Mouse (Mus musculus): ENCODE results near the gene Lactb. TPM values are rescaled to one million over a fixed set of nuclear protein-coding genes. Genes with fewer than 3 reads are reported as not detected.
A peak's percentile ranks its signal among the peaks of the same experiment; 100 is the strongest.

Gene Lactb
- total and polyA plus RNA-seq, 3 experiments: 27.0 to 108 (median 36.9) TPM

GRCm38 (mm10) chr9:66988198-66988887 is 13.1 kb upstream of the Lactb start (continued):
- TF ChIP-seq MYC (IDR thresholded peaks at IDR 0.05; ENCODE audit: low read depth, low read length) (0 out of 2 replicates have a peak, but pooled peaks have one; percentile 15), KAT2A (conservative IDR thresholded peaks at IDR 0.05; ENCODE audit: low read depth, low read length) (no peak), NRF1 (IDR thresholded peaks at IDR 0.05; ENCODE audit: insufficient read depth, low read depth, low read length, poor library complexity, severe bottlenecking) (no peak), MAZ (IDR thresholded peaks at IDR 0.05; ENCODE audit: low read depth, low read length) (peak; percentile 76; the same call in 1 of the 2 replicates), MYB (IDR thresholded peaks at IDR 0.05; ENCODE audit: low read depth, low read length) (no peak), MXI1 (IDR thresholded peaks at IDR 0.05; ENCODE audit: low read depth, low read length) (no peak; the same call in 1 of the 2 replicates), SMC3 (IDR thresholded peaks at IDR 0.05; ENCODE audit: low read depth, low read length) (no peak), CTCF (IDR thresholded peaks at IDR 0.05 in 2 of 3, conservative IDR thresholded peaks at IDR 0.05 in 1 of 3; ENCODE audit: control insufficient read depth in 1 of 3, insufficient read depth in 1 of 3, low read depth in 2 of 3, low read length in 3 of 3, poor library complexity in 1 of 3, severe bottlenecking in 1 of 3) (no peak), RAD21 (IDR thresholded peaks at IDR 0.05; ENCODE audit: low read depth, low read length) (no peak)

GRCm38 (mm10) chr9:66985377-66985776 is 10.1 kb upstream of the Lactb start:
- H3K4me1 ChIP-seq (ENCODE audit: control insufficient read depth in 1 of 2, insufficient read depth in 2 of 2, low read length in 2 of 2): peaks cover 10 to 30% of the 10 kb centered on the region in 2 experiments
- DNase-seq (ENCODE audit: low read depth, low spot score): no peak
- TF ChIP-seq MAZ (IDR thresholded peaks at IDR 0.05; ENCODE audit: low read depth, low read length): no peak
- no peak for TF ChIP-seq MXI1 (IDR thresholded peaks at IDR 0.05; ENCODE audit: low read depth, low read length)
- TF ChIP-seq NELFE (IDR thresholded peaks at IDR 0.05; ENCODE audit: low read depth, low read length): no peak
- TF ChIP-seq POLR2A (IDR thresholded peaks at IDR 0.05; ENCODE audit: control insufficient read depth in 1 of 2, insufficient read depth in 1 of 2, low read depth in 1 of 2, low read length in 2 of 2, poor library complexity in 1 of 2): no peak
- no peak for TF ChIP-seq ZMIZ1 (IDR thresholded peaks at IDR 0.05; ENCODE audit: low read depth, low read length)
- no peak for TF ChIP-seq CHD2 (IDR thresholded peaks at IDR 0.05; ENCODE audit: low read length)
- TF ChIP-seq ELF1 (IDR thresholded peaks at IDR 0.05; ENCODE audit: low read depth, low read length): no peak
- TF ChIP-seq POLR2AphosphoS5 (IDR thresholded peaks at IDR 0.05; ENCODE audit: borderline replicate concordance, low read depth, low read length): no peak
- no peak for TF ChIP-seq USF2 (IDR thresholded peaks at IDR 0.05; ENCODE audit: borderline replicate concordance in 1 of 2, insufficient read depth in 1 of 2, low read depth in 1 of 2, low read length in 2 of 2)
- TF ChIP-seq ZC3H11A (IDR thresholded peaks at IDR 0.05; ENCODE audit: low read depth, low read length): no peak
- TF ChIP-seq ETS1 (IDR thresholded peaks at IDR 0.05; ENCODE audit: low read depth, low read length): no peak
- TF ChIP-seq SIN3A (IDR thresholded peaks at IDR 0.05; ENCODE audit: low read length): no peak
- no peak for TF ChIP-seq ZNF384 (IDR thresholded peaks at IDR 0.05; ENCODE audit: low read depth, low read length)
- no peak for TF ChIP-seq BHLHE40 (IDR thresholded peaks at IDR 0.05; ENCODE audit: borderline replicate concordance, low read depth, low read length)
- TF ChIP-seq MYB (IDR thresholded peaks at IDR 0.05; ENCODE audit: low read depth, low read length): no peak
- no peak overlapping the region for H3K27ac ChIP-seq (ENCODE audit: control insufficient read depth, low read depth, low read length)
- H3K4me3 ChIP-seq (ENCODE audit: control insufficient read depth in 1 of 2, insufficient read depth in 1 of 2, low read depth in 2 of 2, low read length in 2 of 2): no peak overlapping the region
- no peaks in the 10 kb centered on the region for H3K9me3 ChIP-seq (replicated peaks; ENCODE audit: insufficient read depth, low read length)
- no peaks in the 10 kb centered on the region for H3K27me3 ChIP-seq (ENCODE audit: control insufficient read depth in 1 of 2, insufficient read depth in 2 of 2, low read length in 2 of 2)
- no peaks in the 10 kb centered on the region for H3K79me2 ChIP-seq (ENCODE audit: control insufficient read depth, insufficient read depth, low read length, poor library complexity)
- H3K36me3 ChIP-seq (ENCODE audit: control insufficient read depth in 1 of 2, insufficient read depth in 2 of 2, low read length in 2 of 2): peaks cover 0 to 29% of the 10 kb centered on the region in 2 experiments; a peak in 2 of 4 replicates
- H3K9ac ChIP-seq (ENCODE audit: control insufficient read depth, low read depth, low read length, poor library complexity, severe bottlenecking): no peak overlapping the region
